Mouse (Mus musculus) heart, adult 2 months (tissue): ENCODE measurements around the gene Rnase9. TPM values are rescaled to one million over a fixed set of nuclear protein-coding genes. Genes with fewer than 3 reads are reported as not detected.

Source experiments
- DNase-seq, 2 experiments: peaks; one replicate each; pipeline ENCODE4 v3.0.0; 2021
- H3K27ac ChIP-seq: fragments of 200-600 bp; 2 replicates; pipeline ENCODE4 v1.8.1; 2022
- H3K27me3 ChIP-seq: fragments of 200-500 bp; 2 replicates; pipeline ENCODE4 v1.6.1; 2012; ENCODE audit warnings: mild to moderate bottlenecking, low read length, inconsistent platforms, mixed read lengths; ENCODE audit not compliant: control insufficient read depth, insufficient read depth
- H3K36me3 ChIP-seq: fragments of 200-500 bp; 2 replicates; pipeline ENCODE4 v1.6.1; 2012; ENCODE audit warnings: low read length, inconsistent platforms; ENCODE audit not compliant: control insufficient read depth, insufficient read depth
- H3K4me1 ChIP-seq: fragments of 200-500 bp; 2 replicates; pipeline ENCODE4 v1.6.1; 2011; ENCODE audit warnings: low read length; ENCODE audit not compliant: control insufficient read depth, insufficient read depth
- H3K4me3 ChIP-seq: fragments of 200-600 bp; 2 replicates; pipeline ENCODE4 v1.8.1; 2022
- H3K79me2 ChIP-seq: fragments of 200-500 bp; replicated peaks from 2 replicates; pipeline ENCODE4 v1.6.1; 2012; ENCODE audit warnings: mild to moderate bottlenecking, inconsistent platforms, low read length, moderate library complexity, mixed read lengths; ENCODE audit not compliant: control insufficient read depth, insufficient read depth
- H3K9ac ChIP-seq: fragments of 200-500 bp; 2 replicates; pipeline ENCODE4 v1.6.1; 2012; ENCODE audit warnings: low read depth, mild to moderate bottlenecking, control low read depth, inconsistent platforms, low read length, mixed read lengths
- CTCF ChIP-seq: fragments of 200-600 bp; IDR thresholded peaks from 2 replicates; pipeline ENCODE4 v1.8.1; 2022; ENCODE audit warnings: antibody characterized with exemption, mild to moderate bottlenecking, moderate library complexity
- EP300 ChIP-seq: fragments of 200-500 bp; IDR thresholded peaks from 2 replicates; pipeline ENCODE4 v1.6.1; 2011; ENCODE audit warnings: low read depth, low read length, control low read depth; ENCODE audit not compliant: insufficient read depth
- POLR2A ChIP-seq: fragments of 200-500 bp; IDR thresholded peaks from 2 replicates; pipeline ENCODE4 v1.6.1; 2011; ENCODE audit warnings: mild to moderate bottlenecking, low read depth, low read length, control low read depth; ENCODE audit not compliant: insufficient read depth
- WGBS: fragments of 180-500 bp; shearing (Covaris S2); methylation state at CpG from one replicate; pipeline ENCODE4 v1.1.7; 2018; 5-methylcytosine and 5-hydroxymethylcytosine counted together
- intact Hi-C: fragments of 180-260 bp; cut with DNase I; formaldehyde crosslinking; loops from one replicate; pipeline ENCODE4 v1.15.1; 2025
- polyA plus RNA-seq: library from polyadenylated mRNA; depleted of rRNA; stranded (reverse); fragments of >200 nt; gene quantifications from 2 replicates; pipeline ENCODE4 v1.2.3, GENCODE M21; 2012
- total RNA-seq, 2 experiments: library from RNA; stranded (reverse); gene quantifications; 2 replicates each; pipeline ENCODE4 v1.2.3; 2021

The Rnase9 gene
- total and polyA plus RNA-seq, 3 experiments, result not detected

DNA sequence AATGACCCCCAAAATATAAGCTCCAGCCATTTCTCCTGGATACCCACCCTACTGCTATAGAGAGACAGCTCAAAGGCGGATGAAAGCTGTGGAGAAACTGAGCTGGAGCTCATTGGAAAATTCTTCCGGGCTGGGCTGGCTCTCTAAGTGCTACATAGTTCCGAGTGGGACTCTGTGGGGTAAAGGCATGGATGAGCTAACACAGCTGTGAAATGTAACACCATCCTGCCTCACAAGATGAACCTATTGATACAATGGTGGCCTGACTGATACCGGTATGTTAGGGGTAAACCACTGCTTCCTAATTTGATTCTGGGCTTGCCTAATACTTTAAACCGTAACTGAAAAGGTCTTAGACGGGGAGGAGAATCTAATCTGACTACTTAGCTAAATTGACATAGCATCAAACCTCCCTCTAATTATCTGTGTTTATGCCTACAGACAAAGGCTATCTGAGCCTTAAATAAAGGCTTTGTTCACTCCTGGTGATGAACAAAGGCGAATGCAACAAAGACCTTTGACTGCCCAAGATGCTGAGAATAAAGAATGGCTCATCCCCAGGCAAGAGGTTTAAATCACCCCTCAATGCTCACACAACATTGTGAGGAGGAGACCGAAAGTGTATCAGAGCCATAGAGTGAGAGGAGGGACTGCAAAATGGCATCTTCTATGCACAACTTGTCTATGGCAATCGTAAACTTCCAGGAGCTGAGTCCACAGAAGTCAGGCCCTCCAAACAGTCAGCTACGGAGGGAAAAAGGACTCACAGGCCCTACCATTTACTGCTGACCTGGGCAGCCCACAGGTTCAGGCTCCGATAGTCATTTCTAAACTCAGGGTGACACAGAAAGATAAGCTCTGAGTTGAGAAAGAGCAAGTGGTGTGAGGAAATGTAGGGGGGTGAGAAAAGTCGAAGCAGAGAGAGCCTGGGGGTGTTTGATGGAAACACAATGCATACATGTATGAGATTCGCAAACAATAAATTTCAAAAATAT lies 12.9 kb upstream of the Rnase9 start:
- Histone ChIP-seq H3K36me3 (no peaks in the 10 kb centered on the region), H3K9ac (no peak overlapping the region), H3K27ac (no peak overlapping the region), H3K79me2 (no peaks in the 10 kb centered on the region), H3K4me1 (no peaks in the 10 kb centered on the region), H3K27me3 (no peaks in the 10 kb centered on the region), H3K4me3 (no peak overlapping the region)
- intact Hi-C loops, result no loop called here
- DNase-seq, result no peak
- TF ChIP-seq POLR2A, result no peak
- TF ChIP-seq EP300, result no peak
- TF ChIP-seq CTCF, result no peak
- 80% methylated on average over 13 of the region's 13 CpGs for WGBS

DNA sequence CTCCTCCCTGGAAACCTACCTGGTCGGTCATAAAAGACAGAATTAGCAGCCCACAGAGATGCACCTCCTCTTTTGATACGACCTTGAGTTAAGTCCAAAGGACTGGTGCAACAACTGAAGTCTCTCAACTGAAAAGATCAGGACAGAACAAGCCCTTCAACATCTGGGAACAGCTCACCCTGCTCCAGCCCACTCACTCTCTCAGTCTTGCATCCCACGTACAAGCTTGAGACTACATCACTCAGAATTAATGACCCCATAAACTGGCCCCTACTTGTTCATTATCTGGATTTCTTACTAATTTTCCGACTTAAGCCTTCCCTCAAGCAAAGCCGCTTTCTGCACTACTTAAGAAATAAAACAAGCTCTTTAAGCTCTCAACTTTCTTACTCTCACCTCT lies 11.5 kb upstream of the Rnase9 start:
- Histone ChIP-seq H3K4me3 (no peak overlapping the region), H3K36me3 (no peaks in the 10 kb centered on the region), H3K79me2 (no peaks in the 10 kb centered on the region), H3K27me3 (no peaks in the 10 kb centered on the region), H3K27ac (no peak overlapping the region), H3K9ac (no peak overlapping the region), H3K4me1 (no peaks in the 10 kb centered on the region)
- 75% methylated on average over 5 of the region's 5 CpGs for WGBS
- TF ChIP-seq POLR2A, result no peak
- TF ChIP-seq EP300, result no peak
- no peak for TF ChIP-seq CTCF
- DNase-seq, result no peak
- intact Hi-C loops, result no loop called here

DNA sequence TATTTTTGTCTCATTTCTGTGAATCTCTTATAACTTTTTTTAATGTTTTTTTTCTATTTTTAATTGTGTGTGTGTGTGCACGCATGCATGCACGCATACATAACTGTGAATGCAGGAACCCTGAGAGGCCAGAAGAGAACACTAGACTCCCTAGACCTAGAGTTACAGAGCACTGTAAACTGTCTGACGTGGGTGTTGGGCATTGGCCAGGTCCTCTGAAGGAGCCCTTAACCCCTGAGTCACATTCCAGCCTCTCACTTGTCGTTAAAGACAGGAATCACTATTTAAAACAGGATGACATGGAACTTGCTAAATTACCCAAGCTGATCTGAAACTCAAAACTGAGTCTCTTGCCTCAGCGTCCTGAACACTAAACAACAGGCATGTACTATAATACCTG lies 10.3 kb upstream of the Rnase9 start:
- Histone ChIP-seq H3K27me3 (no peaks in the 10 kb centered on the region), H3K79me2 (no peaks in the 10 kb centered on the region), H3K4me1 (no peaks in the 10 kb centered on the region), H3K4me3 (no peak overlapping the region), H3K9ac (no peak overlapping the region), H3K36me3 (no peaks in the 10 kb centered on the region), H3K27ac (no peak overlapping the region)
- DNase-seq, result no peak
- intact Hi-C loops, result loop anchor here (1.0 kb wide), 1 partner anchor 23 kb away; no protein-coding TSS in a partner anchor
- 56% methylated on average over 5 of the region's 5 CpGs for WGBS
- TF ChIP-seq CTCF, result no peak
- no peak for TF ChIP-seq POLR2A
- TF ChIP-seq EP300, result no peak

DNA sequence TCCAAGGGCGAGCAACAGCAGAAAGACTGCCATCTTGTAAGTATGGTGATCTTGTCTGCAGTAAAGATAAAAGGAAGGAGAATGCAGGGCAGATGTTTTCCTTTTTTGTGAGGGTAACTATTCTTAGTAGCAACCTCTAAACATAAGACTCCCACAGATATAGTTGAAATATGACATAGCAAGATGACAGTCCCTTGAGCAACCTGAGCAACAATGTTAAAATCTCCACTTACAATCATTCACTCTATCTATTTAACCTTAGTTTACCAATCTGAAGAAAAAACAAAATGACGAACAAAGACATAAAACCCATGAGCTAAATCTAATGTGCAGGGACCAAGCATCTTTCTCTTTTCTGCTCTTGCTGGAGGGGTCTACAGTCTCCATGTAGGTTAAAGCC lies 8.4 kb upstream of the Rnase9 start, which contains the start of gene Rnase11:
Gene Rnase11 (minus strand): TSS at position 101 of the 400 bp plus-strand sequence.
- no peak for DNase-seq
- WGBS, result 84% methylated on average over 2 of the region's 2 CpGs
- Histone ChIP-seq H3K27me3 (no peaks in the 10 kb centered on the region), H3K79me2 (no peaks in the 10 kb centered on the region), H3K36me3 (no peaks in the 10 kb centered on the region), H3K9ac (no peak within 1 kb of the TSS), H3K4me3 (no peak within 1 kb of the TSS), H3K27ac (no peak within 1 kb of the TSS), H3K4me1 (no peaks in the 10 kb centered on the region)
- TF ChIP-seq EP300 (no peak), POLR2A (no peak), CTCF (no peak)
- intact Hi-C loops, result no loop called here

DNA sequence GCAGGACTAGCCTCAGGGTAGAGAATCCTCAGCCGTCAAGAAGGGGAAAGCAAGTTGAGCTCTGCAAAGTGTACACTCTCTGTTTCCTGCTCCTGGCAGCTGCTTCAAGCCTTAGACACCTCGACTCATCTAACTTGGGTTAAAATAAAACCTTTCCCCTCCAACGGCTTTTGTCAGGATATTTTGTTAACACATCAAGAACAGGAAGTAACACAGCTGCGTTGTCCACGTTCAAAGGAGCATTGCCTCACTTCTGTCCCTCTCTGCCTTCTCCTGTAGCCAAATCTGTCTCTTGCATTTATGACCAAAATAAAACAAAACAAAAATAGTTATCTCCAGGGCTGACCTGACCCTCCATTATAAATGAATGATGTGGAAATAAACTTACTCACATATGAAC lies 6.2 kb upstream of the Rnase9 start:
- intact Hi-C loops, result no loop called here
- DNase-seq, result no peak
- Histone ChIP-seq H3K36me3 (no peaks in the 10 kb centered on the region), H3K4me3 (no peak overlapping the region), H3K4me1 (no peaks in the 10 kb centered on the region), H3K79me2 (no peaks in the 10 kb centered on the region), H3K27ac (no peak overlapping the region), H3K27me3 (no peaks in the 10 kb centered on the region), H3K9ac (no peak overlapping the region)
- no peak for TF ChIP-seq EP300
- TF ChIP-seq CTCF, result no peak
- no peak for TF ChIP-seq POLR2A
- WGBS, result 21% methylated on average over 5 of the region's 5 CpGs

DNA sequence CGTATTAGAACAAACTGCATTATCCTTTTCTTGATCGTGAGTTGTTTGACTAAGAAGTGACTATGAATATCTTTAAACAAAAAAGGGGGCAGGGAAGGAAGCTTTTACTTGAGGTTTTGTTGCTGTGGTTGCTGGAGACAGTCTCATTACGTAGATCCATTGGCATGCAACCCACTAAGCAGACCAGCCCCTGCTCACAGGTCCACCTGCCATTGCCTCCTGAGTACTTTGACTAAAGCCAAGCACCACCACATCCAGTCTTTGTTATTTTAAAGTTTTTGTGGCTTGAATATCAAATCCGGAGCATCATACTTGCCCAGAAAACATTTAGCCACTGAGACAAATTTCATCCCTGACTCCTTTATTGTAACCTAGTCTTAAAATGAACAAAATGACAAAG lies 5.5 kb downstream of the Rnase9 start:
- no peaks in the 10 kb centered on the region for H3K27me3 ChIP-seq
- no peaks in the 10 kb centered on the region for H3K36me3 ChIP-seq
- no peaks in the 10 kb centered on the region; the same call in 1 of the 2 replicates for H3K4me1 ChIP-seq
- no peak overlapping the region for H3K27ac ChIP-seq
- WGBS, result 83% methylated on average over 4 of the region's 4 CpGs
- intact Hi-C loops, result no loop called here
- TF ChIP-seq POLR2A, result no peak
- TF ChIP-seq CTCF, result no peak
- H3K4me3 ChIP-seq, result no peak overlapping the region
- no peak for DNase-seq
- H3K9ac ChIP-seq, result no peak overlapping the region
- no peaks in the 10 kb centered on the region for H3K79me2 ChIP-seq
